Mouse (Mus musculus) heart, postnatal 0 days (tissue): ENCODE measurements around the gene Galnt17. TPM values are rescaled to one million over a fixed set of nuclear protein-coding genes. Genes with fewer than 3 reads are reported as not detected.
A peak's percentile ranks its signal among the peaks of the same experiment; 100 is the strongest.

Experiments used
- ATAC-seq: fragments of 200-750 bp; cut with Nextera tagmentation; 2 replicates; pipeline ENCODE4 v1.8.0; 2017; ENCODE audit warnings: low read depth, moderate number of reproducible peaks, moderate library complexity; ENCODE audit not compliant: insufficient read depth
- DNase-seq: peaks from one replicate; pipeline ENCODE4 v3.0.0-alpha.2; 2016; ENCODE audit warnings: low spot score
- H3K27ac ChIP-seq: fragments of 300-500 bp; sonication (generic); 2 replicates; pipeline ENCODE4 v1.5.1; 2014; ENCODE audit warnings: low read depth, mild to moderate bottlenecking
- H3K27me3 ChIP-seq: fragments of 300-500 bp; sonication (generic); 2 replicates; pipeline ENCODE4 v1.6.1; 2014; ENCODE audit warnings: low read length, mixed read lengths; ENCODE audit not compliant: control insufficient read depth, insufficient read depth
- H3K36me3 ChIP-seq: fragments of 300-500 bp; sonication (generic); replicated peaks from 2 replicates; pipeline ENCODE4 v1.6.1; 2014; ENCODE audit warnings: low read length, mixed read lengths; ENCODE audit not compliant: control insufficient read depth, insufficient read depth
- H3K4me1 ChIP-seq: fragments of 300-500 bp; sonication (generic); 2 replicates; pipeline ENCODE4 v1.6.1; 2014; ENCODE audit warnings: antibody characterized with exemption; ENCODE audit not compliant: control insufficient read depth, insufficient read depth
- H3K4me2 ChIP-seq: fragments of 300-500 bp; sonication (generic); 2 replicates; pipeline ENCODE4 v1.6.1; 2014; ENCODE audit warnings: low read depth, mild to moderate bottlenecking, low read length, moderate library complexity
- H3K4me3 ChIP-seq: fragments of 300-500 bp; sonication (generic); 2 replicates; pipeline ENCODE4 v1.5.1; 2014; ENCODE audit warnings: low read depth, low read length
- H3K9ac ChIP-seq: fragments of 300-500 bp; sonication (generic); replicated peaks from 2 replicates; pipeline ENCODE4 v1.6.1; 2014; ENCODE audit warnings: low read depth, low read length, mixed read lengths
- H3K9me3 ChIP-seq: fragments of 300-500 bp; sonication (generic); replicated peaks from 2 replicates; pipeline ENCODE4 v1.6.1; 2016; ENCODE audit warnings: low read length; ENCODE audit not compliant: control insufficient read depth
- CTCF ChIP-seq: IDR thresholded peaks from 2 replicates; pipeline ENCODE4 v1.5.1; 2016; ENCODE audit warnings: antibody characterized with exemption, control low read depth, low read depth
- EP300 ChIP-seq: IDR thresholded peaks from 2 replicates; pipeline ENCODE4 v1.6.1; 2016; ENCODE audit warnings: antibody characterized with exemption, low read depth
- WGBS: fragments of 180-500 bp; shearing (Covaris S2); extraction: QIAGEN DNeasy Blood & Tissue Kit; methylation state at CpG from one replicate; pipeline ENCODE4 v1.1.7; 2014; 5-methylcytosine and 5-hydroxymethylcytosine counted together
- polyA plus RNA-seq: library from polyadenylated mRNA; unstranded; fragments of >200 nt; fragmentation: Nextera tagmentation; extraction: Ambion mirVana; gene quantifications from 2 replicates; pipeline ENCODE4 v1.2.1, GENCODE M21; 2015
- total RNA-seq: library from RNA; depleted of rRNA; stranded (reverse); fragments of >200 nt; gene quantifications from 2 replicates; pipeline ENCODE4 v1.2.3, GENCODE M21; 2014; ENCODE audit warnings: low replicate concordance

The Galnt17 gene
- total and polyA plus RNA-seq, 2 experiments from 2014 or later = 0.30 to 3.2 TPM

- Histone ChIP-seq H3K9me3 (no peaks in the 10 kb centered on the region), H3K4me2 (no peak overlapping the region), H3K27me3 (no peaks in the 10 kb centered on the region), H3K9ac (no peak overlapping the region), H3K4me1 (no peaks in the 10 kb centered on the region), H3K27ac (no peak overlapping the region), H3K4me3 (no peak overlapping the region), H3K36me3 (no peaks in the 10 kb centered on the region)
- 80% methylated on average over 16 of the region's 16 CpGs for WGBS
- DNase-seq (no peak), ATAC-seq (no peak)
- TF ChIP-seq EP300 (no peak), CTCF (no peak)
These were observed 14.4 kb downstream of the Galnt17 start for GRCm38 (mm10) chr5:131293726-131294449.

- WGBS = 84% methylated on average over 6 of the region's 6 CpGs
- no peak overlapping the region for H3K9ac ChIP-seq
These were observed 21.2 kb downstream of the Galnt17 start for GRCm38 (mm10) chr5:131287091-131287490.

GRCm38 (mm10) chr5:131286680-131287079, 21.6 kb downstream of the Galnt17 start:
- no peak for TF ChIP-seq EP300
- no peak for TF ChIP-seq CTCF
- no peak overlapping the region for H3K4me2 ChIP-seq
- no peak for ATAC-seq
- H3K27ac ChIP-seq = no peak overlapping the region
- H3K36me3 ChIP-seq = no peaks in the 10 kb centered on the region
- H3K9ac ChIP-seq = no peak overlapping the region
- no peak for DNase-seq
- no peak overlapping the region for H3K4me3 ChIP-seq
- H3K4me1 ChIP-seq = no peaks in the 10 kb centered on the region
- H3K27me3 ChIP-seq = no peaks in the 10 kb centered on the region
- 84% methylated on average over 2 of the region's 2 CpGs for WGBS
- no peaks in the 10 kb centered on the region for H3K9me3 ChIP-seq

More at GRCm38 (mm10) chr5:131287091-131287490, 21.2 kb downstream of the Galnt17 start:
- no peak for TF ChIP-seq EP300
- no peak for TF ChIP-seq CTCF
- DNase-seq (no peak), ATAC-seq (no peak)
- H3K9me3 ChIP-seq = no peaks in the 10 kb centered on the region
- no peaks in the 10 kb centered on the region for H3K4me1 ChIP-seq
- H3K4me2 ChIP-seq = no peak overlapping the region
- no peaks in the 10 kb centered on the region for H3K36me3 ChIP-seq
- no peak overlapping the region for H3K4me3 ChIP-seq
- no peaks in the 10 kb centered on the region for H3K27me3 ChIP-seq
- no peak overlapping the region for H3K27ac ChIP-seq

DNA sequence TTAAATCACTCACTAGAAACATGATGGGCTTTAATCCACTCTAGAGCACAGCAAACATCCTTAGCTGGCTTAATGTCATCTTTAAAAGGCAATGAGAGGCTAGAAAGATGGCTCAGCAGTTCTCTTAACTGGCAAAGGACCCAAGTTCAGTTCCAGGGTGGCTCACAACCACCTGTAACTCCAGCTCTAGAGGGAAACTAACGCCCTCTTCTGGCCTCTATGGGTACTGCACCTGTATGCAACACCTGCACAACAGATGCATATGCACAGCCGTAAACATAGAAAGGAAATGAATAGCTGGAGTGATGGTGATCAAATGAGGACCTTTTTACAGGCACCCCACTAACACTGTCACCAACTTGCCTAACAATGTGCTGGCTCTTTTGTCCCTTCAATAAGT, 27.9 kb downstream of the Galnt17 start:
- H3K9ac ChIP-seq = no peak overlapping the region
- ATAC-seq = no peak
- WGBS = 45% methylated on average over 2 of the region's 2 CpGs
- H3K36me3 ChIP-seq = no peaks in the 10 kb centered on the region
- no peak for TF ChIP-seq EP300
- TF ChIP-seq CTCF = peak; percentile 20; the same call in 1 of the 2 replicates
- no peaks in the 10 kb centered on the region for H3K9me3 ChIP-seq
- H3K4me3 ChIP-seq = no peak overlapping the region
- no peak for DNase-seq
- no peak overlapping the region for H3K4me2 ChIP-seq
- H3K4me1 ChIP-seq = no peaks in the 10 kb centered on the region
- no peaks in the 10 kb centered on the region for H3K27me3 ChIP-seq
- no peak overlapping the region for H3K27ac ChIP-seq

- Histone ChIP-seq H3K4me2 (no peak overlapping the region), H3K27me3 (no peaks in the 10 kb centered on the region), H3K9me3 (no peaks in the 10 kb centered on the region), H3K4me1 (no peaks in the 10 kb centered on the region), H3K36me3 (no peaks in the 10 kb centered on the region), H3K27ac (no peak overlapping the region), H3K9ac (no peak overlapping the region), H3K4me3 (no peak overlapping the region)
- DNase-seq = no peak
- 70% methylated on average over 10 of the region's 10 CpGs for WGBS
- TF ChIP-seq EP300 = no peak
- TF ChIP-seq CTCF = no peak
- no peak for ATAC-seq
These were observed 29.0 kb downstream of the Galnt17 start for GRCm38 (mm10) chr5:131279286-131279685.

GRCm38 (mm10) chr5:131277227-131277626, 31.1 kb downstream of the Galnt17 start:
- Histone ChIP-seq H3K4me1 (no peaks in the 10 kb centered on the region), H3K27ac (no peak overlapping the region), H3K9ac (no peak overlapping the region), H3K4me2 (no peak overlapping the region), H3K9me3 (no peaks in the 10 kb centered on the region), H3K4me3 (no peak overlapping the region), H3K27me3 (no peaks in the 10 kb centered on the region), H3K36me3 (no peaks in the 10 kb centered on the region)
- 68% methylated on average over 7 of the region's 7 CpGs for WGBS
- no peak for ATAC-seq
- DNase-seq = no peak
- TF ChIP-seq EP300 = no peak
